Mouse (Mus musculus): ENCODE data around the gene Grip1.

DNA sequence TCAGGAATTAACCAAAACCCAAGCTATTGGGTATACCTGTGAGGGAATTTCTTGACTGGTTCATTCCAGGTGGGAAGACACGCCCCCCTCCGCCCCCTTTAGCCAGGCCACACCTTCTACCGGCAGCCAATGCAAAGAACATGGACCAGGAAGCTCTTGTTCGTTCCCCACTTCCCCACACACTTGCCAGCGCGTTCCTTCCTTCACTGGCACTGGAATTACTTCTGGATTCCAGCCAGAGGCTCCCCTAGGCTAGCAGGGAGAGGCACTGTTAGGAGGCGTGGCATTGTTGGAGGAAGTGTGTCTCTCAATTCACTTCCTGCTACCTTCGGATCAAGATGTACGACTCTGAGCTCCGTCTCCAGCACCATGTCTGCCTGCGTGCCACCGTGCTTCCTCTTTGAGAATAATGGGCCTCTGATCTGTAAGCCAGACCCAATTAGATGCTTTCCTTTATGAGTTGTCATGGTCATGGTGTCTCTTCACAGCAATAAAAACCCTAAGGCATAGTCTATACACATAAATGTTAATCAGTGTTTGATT is 682.5 kb downstream of the Grip1 start:
- no peak for TF ChIP-seq CTCF (IDR thresholded peaks at IDR 0.05; ENCODE audit: low read depth)
- TF ChIP-seq EP300 (optimal IDR thresholded peaks at IDR 0.05): no peak

Measured in stomach, postnatal 0 days (tissue).